Mouse (Mus musculus) kidney, embryonic 15.5 days (tissue): ENCODE data around the gene Sipa1l2. TPM values are rescaled to one million over a fixed set of nuclear protein-coding genes. Genes with fewer than 3 reads are reported as not detected.

Experiments
- ATAC-seq: fragments of 200-750 bp; cut with Nextera tagmentation; replicated peaks from 2 replicates; pipeline ENCODE4 v1.8.0; 2017; ENCODE audit warnings: moderate TSS enrichment; ENCODE audit not compliant: low FRiP score
- H3K27ac ChIP-seq: fragments of 300-500 bp; sonication (generic); 2 replicates; pipeline ENCODE4 v1.5.1; 2015; ENCODE audit warnings: mild to moderate bottlenecking, inconsistent platforms
- H3K27me3 ChIP-seq: fragments of 300-500 bp; sonication (generic); 2 replicates; pipeline ENCODE4 v1.6.1; 2015; ENCODE audit warnings: inconsistent platforms
- H3K36me3 ChIP-seq: fragments of 300-500 bp; sonication (generic); 2 replicates; pipeline ENCODE4 v1.6.1; 2015; ENCODE audit warnings: inconsistent platforms
- H3K4me1 ChIP-seq: fragments of 300-500 bp; sonication (generic); 2 replicates; pipeline ENCODE4 v1.6.1; 2015; ENCODE audit warnings: inconsistent platforms
- H3K4me2 ChIP-seq: fragments of 300-500 bp; sonication (generic); 2 replicates; pipeline ENCODE4 v1.6.1; 2015; ENCODE audit warnings: moderate library complexity, mild to moderate bottlenecking, inconsistent platforms
- H3K4me3 ChIP-seq: fragments of 300-500 bp; sonication (generic); replicated peaks from 2 replicates; pipeline ENCODE4 v1.5.1; 2015; ENCODE audit warnings: mild to moderate bottlenecking, inconsistent platforms
- H3K9ac ChIP-seq: fragments of 300-500 bp; sonication (generic); 2 replicates; pipeline ENCODE4 v1.6.1; 2015; ENCODE audit warnings: mild to moderate bottlenecking, inconsistent platforms
- H3K9me3 ChIP-seq: fragments of 300-500 bp; sonication (generic); replicated peaks from 2 replicates; pipeline ENCODE4 v1.6.1; 2016; ENCODE audit warnings: inconsistent platforms
- WGBS: fragments of 180-500 bp; shearing (Covaris S2); methylation state at CpG from one replicate; pipeline ENCODE4 v1.1.7; 2015; ENCODE audit warnings: mixed read lengths; 5-methylcytosine and 5-hydroxymethylcytosine counted together
- polyA plus RNA-seq: library from polyadenylated mRNA; unstranded; fragments of >200 nt; fragmentation: Nextera tagmentation; extraction: Ambion mirVana; gene quantifications from 2 replicates; pipeline ENCODE4 v1.2.1, GENCODE M21; 2015

The Sipa1l2 gene
- polyA plus RNA-seq, 1 experiment from 2014 or later: 17.4 TPM

GRCm38 (mm10) chr8:125435320-125436100, 134.1 kb downstream of the Sipa1l2 start:
- WGBS: 78% methylated on average over 7 of the region's 7 CpGs
- ATAC-seq: no peak
- no peaks in the 10 kb centered on the region for H3K9me3 ChIP-seq
- H3K27me3 ChIP-seq: no peaks in the 10 kb centered on the region
- 0 out of 2 replicates have a peak, but pooled peaks cover 8% of the 10 kb centered on the region for H3K4me1 ChIP-seq
- H3K36me3 ChIP-seq: peaks cover 59% of the 10 kb centered on the region
- H3K4me2 ChIP-seq: no peak overlapping the region
- no peak overlapping the region for H3K27ac ChIP-seq
- no peak overlapping the region for H3K9ac ChIP-seq
- H3K4me3 ChIP-seq: no peak overlapping the region

GRCm38 (mm10) chr8:125434151-125434550, 135.5 kb downstream of the Sipa1l2 start:
- no peak overlapping the region for H3K4me3 ChIP-seq
- H3K9me3 ChIP-seq: no peaks in the 10 kb centered on the region
- WGBS: 60% methylated on average over 8 of the region's 8 CpGs
- 0 out of 2 replicates have a peak, but pooled peaks cover 8% of the 10 kb centered on the region for H3K4me1 ChIP-seq
- no peak overlapping the region for H3K9ac ChIP-seq
- no peaks in the 10 kb centered on the region for H3K27me3 ChIP-seq
- peaks cover 52% of the 10 kb centered on the region for H3K36me3 ChIP-seq
- ATAC-seq: no peak
- H3K27ac ChIP-seq: peak overlapping the region; percentile 41; the same call in 1 of the 2 replicates
- no peak overlapping the region for H3K4me2 ChIP-seq

DNA sequence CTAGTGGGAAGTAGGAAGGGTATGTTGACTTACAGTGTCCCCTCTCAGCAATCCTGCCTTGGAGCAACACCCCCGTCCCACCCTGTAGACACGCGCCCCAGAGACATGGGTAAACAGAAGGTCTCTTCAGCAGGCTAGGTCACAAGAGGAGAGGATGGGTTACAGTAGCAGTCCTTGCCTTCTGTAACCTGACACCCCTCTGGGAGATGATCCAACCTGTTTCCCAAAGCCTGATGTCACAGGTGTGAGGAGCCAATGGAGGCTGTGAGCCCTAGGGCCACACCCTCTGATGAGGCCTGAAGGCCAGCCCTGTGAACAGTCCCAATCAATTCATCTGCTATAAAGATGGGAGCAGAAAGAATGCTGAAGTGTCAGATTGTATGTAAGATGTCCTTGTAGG, 138.3 kb downstream of the Sipa1l2 start:
- Histone ChIP-seq H3K4me2 (no peak overlapping the region), H3K9me3 (no peaks in the 10 kb centered on the region), H3K36me3 (peaks cover 32% of the 10 kb centered on the region), H3K27me3 (no peaks in the 10 kb centered on the region), H3K4me3 (no peak overlapping the region), H3K9ac (no peak overlapping the region), H3K27ac (no peak overlapping the region), H3K4me1 (0 out of 2 replicates have a peak, but pooled peaks cover 12% of the 10 kb centered on the region)
- ATAC-seq: peak; percentile 65; the same call in 1 of the 2 replicates
- 54% methylated on average over 3 of the region's 3 CpGs for WGBS

DNA sequence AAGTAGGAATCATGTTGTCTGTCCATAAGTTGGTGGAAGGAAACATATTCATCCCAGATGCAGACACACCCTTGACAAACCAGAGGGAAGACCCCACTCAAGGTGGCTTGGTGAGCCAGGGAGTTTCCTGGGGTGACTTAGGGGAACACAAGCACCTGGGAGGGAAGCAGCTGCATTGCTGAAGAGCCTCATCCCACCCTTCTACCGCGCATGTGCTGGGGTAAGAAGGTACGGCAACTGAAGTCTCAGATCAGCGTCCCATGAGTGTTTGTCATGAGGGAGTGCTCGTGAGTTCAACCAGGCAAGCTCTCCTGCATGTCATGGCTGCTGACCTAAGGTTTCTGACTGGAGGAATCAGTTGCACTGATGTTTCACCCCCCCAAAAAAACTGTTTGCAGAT, 138.8 kb downstream of the Sipa1l2 start:
- peaks cover 28% of the 10 kb centered on the region for H3K36me3 ChIP-seq
- no peaks in the 10 kb centered on the region for H3K27me3 ChIP-seq
- H3K4me1 ChIP-seq: 0 out of 2 replicates have a peak, but pooled peaks cover 12% of the 10 kb centered on the region
- H3K27ac ChIP-seq: no peak overlapping the region
- no peak overlapping the region for H3K4me2 ChIP-seq
- ATAC-seq: no peak
- 95% methylated on average over 5 of the region's 5 CpGs for WGBS
- H3K4me3 ChIP-seq: no peak overlapping the region
- H3K9ac ChIP-seq: no peak overlapping the region
- H3K9me3 ChIP-seq: no peaks in the 10 kb centered on the region

DNA sequence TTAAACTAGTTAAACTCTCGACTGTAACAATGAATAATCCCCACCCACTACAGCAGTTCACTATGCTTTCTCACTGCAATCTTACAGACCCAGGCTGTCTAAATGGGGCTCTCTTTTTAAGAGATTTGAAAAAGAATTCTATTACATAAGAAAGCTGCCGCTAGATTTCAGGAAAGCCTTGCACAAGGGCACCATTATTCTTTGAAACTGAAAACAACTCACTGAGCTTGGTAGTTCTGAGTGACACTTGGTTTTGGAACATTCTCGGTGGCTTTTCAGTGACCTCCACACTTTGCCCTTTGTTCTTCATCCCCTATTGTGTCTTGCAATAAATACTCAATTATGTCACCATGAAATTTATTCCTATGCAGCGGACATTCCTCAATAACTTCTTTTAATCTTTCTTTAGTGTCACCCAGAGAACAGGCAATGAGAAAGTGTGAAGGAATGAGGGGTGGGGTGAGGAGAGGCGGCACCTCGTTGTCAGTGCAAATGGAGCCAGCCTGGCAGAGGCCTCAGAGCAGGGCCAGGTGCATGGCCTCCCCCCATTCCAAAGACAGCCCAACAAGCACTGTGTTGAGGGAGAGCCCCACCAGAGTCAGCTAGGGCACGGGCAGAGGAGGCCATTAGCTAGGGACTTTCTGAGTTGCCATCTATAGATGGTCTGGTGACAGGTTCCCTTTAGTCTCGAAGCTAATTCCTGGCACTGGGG, 140.5 kb downstream of the Sipa1l2 start:
- Histone ChIP-seq H3K4me1 (0 out of 2 replicates have a peak, but pooled peaks cover 7% of the 10 kb centered on the region), H3K9me3 (no peaks in the 10 kb centered on the region), H3K27me3 (no peaks in the 10 kb centered on the region), H3K9ac (no peak overlapping the region), H3K4me3 (no peak overlapping the region), H3K36me3 (peaks cover 22% of the 10 kb centered on the region), H3K27ac (no peak overlapping the region), H3K4me2 (no peak overlapping the region)
- ATAC-seq: no peak
- 75% methylated on average over 8 of the region's 8 CpGs for WGBS

GRCm38 (mm10) chr8:125423861-125424260, 145.7 kb downstream of the Sipa1l2 start:
- Histone ChIP-seq H3K9ac (no peak overlapping the region), H3K27ac (no peak overlapping the region), H3K36me3 (peaks cover 21% of the 10 kb centered on the region), H3K27me3 (no peaks in the 10 kb centered on the region), H3K4me3 (no peak overlapping the region), H3K9me3 (no peaks in the 10 kb centered on the region), H3K4me2 (no peak overlapping the region), H3K4me1 (0 out of 2 replicates have a peak, but pooled peaks cover 11% of the 10 kb centered on the region)
- peak; percentile 40; the same call in 1 of the 2 replicates for ATAC-seq
- WGBS: 44% methylated on average over 10 of the region's 10 CpGs

GRCm38 (mm10) chr8:125419202-125419830, 150.3 kb downstream of the Sipa1l2 start:
- Histone ChIP-seq H3K4me2 (no peak overlapping the region), H3K36me3 (peaks cover 35% of the 10 kb centered on the region), H3K27me3 (no peaks in the 10 kb centered on the region), H3K27ac (no peak overlapping the region), H3K9ac (no peak overlapping the region), H3K4me1 (peaks cover 12% of the 10 kb centered on the region), H3K9me3 (no peaks in the 10 kb centered on the region), H3K4me3 (no peak overlapping the region)
- WGBS: 77% methylated on average over 14 of the region's 14 CpGs
- ATAC-seq: no peak

- ATAC-seq: no peak
- peaks cover 19% of the 10 kb centered on the region for H3K36me3 ChIP-seq
- 61% methylated on average over 6 of the region's 6 CpGs for WGBS
- H3K4me2 ChIP-seq: no peak overlapping the region
- H3K9me3 ChIP-seq: no peaks in the 10 kb centered on the region
- H3K27ac ChIP-seq: no peak overlapping the region
- H3K4me3 ChIP-seq: no peak overlapping the region
- no peaks in the 10 kb centered on the region for H3K27me3 ChIP-seq
- no peak overlapping the region for H3K9ac ChIP-seq
- peaks cover 16% of the 10 kb centered on the region for H3K4me1 ChIP-seq
Measured at GRCm38 (mm10) chr8:125416146-125416545, 153.5 kb downstream of the Sipa1l2 start.

- ATAC-seq: no peak
- Histone ChIP-seq H3K4me2 (no peak overlapping the region), H3K27me3 (no peaks in the 10 kb centered on the region), H3K9ac (no peak overlapping the region), H3K4me1 (peaks cover 16% of the 10 kb centered on the region), H3K9me3 (no peaks in the 10 kb centered on the region), H3K4me3 (no peak overlapping the region), H3K27ac (no peak overlapping the region), H3K36me3 (peaks cover 19% of the 10 kb centered on the region)
- 72% methylated on average over 8 of the region's 8 CpGs for WGBS
Measured at GRCm38 (mm10) chr8:125414651-125415050, 155.0 kb downstream of the Sipa1l2 start.

- H3K4me2 ChIP-seq: peak overlapping the region; percentile 24
- H3K27me3 ChIP-seq: no peaks in the 10 kb centered on the region
- H3K4me3 ChIP-seq: no peak overlapping the region
- WGBS: 23% methylated on average over 13 of the region's 13 CpGs
- 0 out of 2 replicates have a peak, but pooled peaks have one; percentile 17 for ATAC-seq
- no peaks in the 10 kb centered on the region for H3K9me3 ChIP-seq
- H3K4me1 ChIP-seq: peaks cover 16% of the 10 kb centered on the region
- H3K27ac ChIP-seq: peak overlapping the region; percentile 48; the same call in 1 of the 2 replicates
- H3K36me3 ChIP-seq: peaks cover 7% of the 10 kb centered on the region
- no peak overlapping the region for H3K9ac ChIP-seq
Measured at GRCm38 (mm10) chr8:125413001-125413909, 156.4 kb downstream of the Sipa1l2 start.

GRCm38 (mm10) chr8:125410646-125411045, 159.0 kb downstream of the Sipa1l2 start:
- no peak overlapping the region for H3K9ac ChIP-seq
- ATAC-seq: no peak

More at GRCm38 (mm10) chr8:125410646-125411045, 159.0 kb downstream of the Sipa1l2 start:
- WGBS: 77% methylated on average over 5 of the region's 5 CpGs
- no peak overlapping the region for H3K27ac ChIP-seq
- no peak overlapping the region for H3K4me2 ChIP-seq
- H3K4me1 ChIP-seq: peaks cover 11% of the 10 kb centered on the region
- no peak overlapping the region for H3K4me3 ChIP-seq
- 0 out of 2 replicates have a peak, but pooled peaks cover 1% of the 10 kb centered on the region for H3K9me3 ChIP-seq
- no peaks in the 10 kb centered on the region for H3K36me3 ChIP-seq
- no peaks in the 10 kb centered on the region for H3K27me3 ChIP-seq
